Comparison of ENCODE assay signal across 9 mouse cellular contexts in genomic region chr15:84957851-84958250, GRCm38 (mm10). TPM values are rescaled to one million over a fixed set of nuclear protein-coding genes. Genes with fewer than 3 reads are reported as not detected.
DNase-seq lines count a peak whose midpoint lies in the region; ATAC-seq and TF ChIP-seq lines count a peak whose summit lies in the region.
"Had no signal": no experiment of that assay in that cellular context is flagged by ENCODE, and none has a peak within 500 bp of the region (broad histone marks: within the 10 kb centered on the region; RNA-seq: fewer than 3 reads in every experiment).

No protein-coding gene starts in this region.

- ATAC-seq in hindbrain, embryonic 15.5 days (ENCODE audit: low FRiP score, low read depth), result peak; percentile 69
- peak; percentile 80 for ATAC-seq in midbrain, postnatal 0 days (ENCODE audit: low FRiP score)
- no peak for ATAC-seq in liver, embryonic 11.5 days (replicated peaks; ENCODE audit: low FRiP score)
- ATAC-seq: liver, postnatal 0 days had no signal

- 21% methylated on average over 3 of the region's 3 CpGs for WGBS in hindbrain, embryonic 15.5 days
- WGBS in midbrain, postnatal 0 days, result 12% methylated on average over 3 of the region's 3 CpGs
- 96% methylated on average over 3 of the region's 3 CpGs for WGBS in thymus, adult 2 months
- 65% methylated on average over 3 of the region's 3 CpGs for WGBS in liver, embryonic 11.5 days

- H3K27me3 ChIP-seq in hindbrain, embryonic 15.5 days, result no peaks in the 10 kb centered on the region
- H3K27me3 ChIP-seq in midbrain, postnatal 0 days (ENCODE audit: insufficient read depth, low read length), result no peaks in the 10 kb centered on the region
- no peaks in the 10 kb centered on the region for H3K27me3 ChIP-seq in thymus, adult 2 months (ENCODE audit: control insufficient read depth, insufficient read depth, low read length)
- H3K27me3 ChIP-seq in liver, embryonic 11.5 days (replicated peaks; ENCODE audit: control insufficient read depth, insufficient read depth, low read length), result no peaks in the 10 kb centered on the region

- H3K36me3 ChIP-seq in hindbrain, embryonic 15.5 days, result peaks cover 20% of the 10 kb centered on the region
- H3K36me3 ChIP-seq in midbrain, postnatal 0 days (ENCODE audit: insufficient read depth, low read length), result peaks cover 37% of the 10 kb centered on the region
- H3K36me3 ChIP-seq in thymus, adult 2 months (ENCODE audit: control insufficient read depth, insufficient read depth, low read length), result no peaks in the 10 kb centered on the region
- H3K36me3 ChIP-seq in liver, embryonic 11.5 days (ENCODE audit: control insufficient read depth, insufficient read depth, low read length), result no peaks in the 10 kb centered on the region

- H3K4me2 ChIP-seq in hindbrain, embryonic 15.5 days, result no peak overlapping the region
- H3K4me2 ChIP-seq in midbrain, postnatal 0 days (ENCODE audit: low read depth, low read length, poor library complexity, severe bottlenecking), result peak overlapping the region; percentile 18; the same call in 1 of the 2 replicates
- no peak overlapping the region for H3K4me2 ChIP-seq in liver, embryonic 11.5 days

- H3K9me3 ChIP-seq in hindbrain, embryonic 15.5 days, result no peaks in the 10 kb centered on the region
- no peaks in the 10 kb centered on the region for H3K9me3 ChIP-seq in midbrain, postnatal 0 days (ENCODE audit: low read length)
- no peaks in the 10 kb centered on the region for H3K9me3 ChIP-seq in liver, embryonic 11.5 days (ENCODE audit: control insufficient read depth, low read length)

- H3K9ac ChIP-seq in hindbrain, embryonic 15.5 days, result no peak overlapping the region
- no peak overlapping the region for H3K9ac ChIP-seq in midbrain, postnatal 0 days (replicated peaks; ENCODE audit: low read length, poor library complexity, severe bottlenecking)
- no peak overlapping the region for H3K9ac ChIP-seq in liver, embryonic 11.5 days (ENCODE audit: low read depth, low read length)
- H3K9ac ChIP-seq: liver, postnatal 0 days had no signal

- TF ChIP-seq POLR2A in brain, embryonic 14.5 days (IDR thresholded peaks at IDR 0.05; ENCODE audit: borderline replicate concordance, extremely low read depth, insufficient read depth, insufficient read length, poor library complexity, severe bottlenecking), result no peak
- no peak for TF ChIP-seq POLR2A in thymus, adult 2 months (IDR thresholded peaks at IDR 0.05; ENCODE audit: control insufficient read depth, extremely low read depth, insufficient read depth, low read length, poor library complexity)

- peak overlapping the region; percentile 36 for H3K27ac ChIP-seq in hindbrain, embryonic 15.5 days (replicated peaks)
- H3K27ac ChIP-seq in midbrain, postnatal 0 days (ENCODE audit: low read depth, low read length), result peak overlapping the region; percentile 58; the same call in 1 of the 2 replicates
- no peak overlapping the region for H3K27ac ChIP-seq in thymus, adult 2 months (ENCODE audit: control insufficient read depth, insufficient read depth, low read length)
- no peak overlapping the region for H3K27ac ChIP-seq in liver, embryonic 11.5 days (ENCODE audit: low read depth, low read length)

- peaks cover 43% of the 10 kb centered on the region for H3K4me1 ChIP-seq in hindbrain, embryonic 15.5 days (replicated peaks)
- peaks cover 12% of the 10 kb centered on the region; the same call in 1 of the 2 replicates for H3K4me1 ChIP-seq in midbrain, postnatal 0 days (ENCODE audit: insufficient read depth, low read length)
- no peaks in the 10 kb centered on the region for H3K4me1 ChIP-seq in thymus, adult 2 months (replicated peaks; ENCODE audit: control insufficient read depth, insufficient read depth, low read length)
- no peaks in the 10 kb centered on the region for H3K4me1 ChIP-seq in liver, embryonic 11.5 days (replicated peaks; ENCODE audit: control insufficient read depth, insufficient read depth, low read length)

- no peak for TF ChIP-seq CTCF in brain, embryonic 14.5 days (IDR thresholded peaks at IDR 0.05; ENCODE audit: borderline replicate concordance, extremely low read depth, insufficient read depth, insufficient read length)
- TF ChIP-seq CTCF in midbrain, postnatal 0 days (IDR thresholded peaks at IDR 0.05), result no peak
- no peak for TF ChIP-seq CTCF in thymus, adult 2 months (IDR thresholded peaks at IDR 0.05; ENCODE audit: borderline replicate concordance, control insufficient read depth, extremely low read depth, insufficient read depth, low read length, poor library complexity)

- H3K4me3 ChIP-seq in hindbrain, embryonic 15.5 days, result no peak overlapping the region
- H3K4me3 ChIP-seq in midbrain, postnatal 0 days (ENCODE audit: low read depth, low read length), result no peak overlapping the region
- H3K4me3 ChIP-seq in thymus, adult 2 months (ENCODE audit: control insufficient read depth, insufficient read depth, low read length), result no peak overlapping the region
- no peak overlapping the region for H3K4me3 ChIP-seq in liver, embryonic 11.5 days (ENCODE audit: low read depth, low read length)

- peak; percentile 37 for DNase-seq in embryo, embryonic 10 days (ENCODE audit: low spot score)
- DNase-seq in embryo, embryonic 9.5 days (ENCODE audit: extremely low spot score), result no peak
- DNase-seq in brain, embryonic 14.5 days (ENCODE audit: low read depth), result peak; percentile 87
- DNase-seq in midbrain, postnatal 0 days (ENCODE audit: low spot score), result peak; percentile 86
- no peak for DNase-seq in urinary bladder, postnatal 36 days (ENCODE audit: low spot score in 2 of 2)
- DNase-seq in thymus, adult 2 months, result no peak
- no peak for DNase-seq in liver, embryonic 11.5 days (ENCODE audit: low spot score)
- DNase-seq: liver, postnatal 0 days had no signal

RNA-seq across cellular contexts. Expression of gene 5031439G07Rik, which starts 30.5 kb away (rescaled TPM):
- 39.4 and 69.9 TPM in 2 replicates for polyA plus RNA-seq in brain, embryonic 14.5 days (2012; rRNA removed)
- polyA plus RNA-seq in hindbrain, embryonic 15.5 days (2015; fragmentation: Nextera tagmentation; extraction: Ambion mirVana), result 39.3 and 43.6 TPM in 2 replicates
- total RNA-seq in midbrain, postnatal 0 days (2014; rRNA removed), result 127 and 131 TPM in 2 replicates
- 22.2 and 23.4 TPM in 2 replicates for polyA plus RNA-seq in midbrain, postnatal 0 days (2015; fragmentation: Nextera tagmentation; extraction: Ambion mirVana)
- polyA plus RNA-seq in thymus, adult 2 months (2012; rRNA removed), result 15.9 and 19.6 TPM in 2 replicates
- 4.6 and 5.5 TPM in 2 replicates for polyA plus RNA-seq in liver, embryonic 11.5 days (2014; fragmentation: Nextera tagmentation; extraction: Ambion mirVana)

RNA-seq across cellular contexts. Expression of gene Nup50, which starts 34.6 kb away (rescaled TPM):
- 16.6 and 24.5 TPM in 2 replicates for polyA plus RNA-seq in brain, embryonic 14.5 days (2012; rRNA removed)
- polyA plus RNA-seq in hindbrain, embryonic 15.5 days (2015; fragmentation: Nextera tagmentation; extraction: Ambion mirVana), result 25.2 and 25.5 TPM in 2 replicates
- 16.2 and 16.8 TPM in 2 replicates for total RNA-seq in midbrain, postnatal 0 days (2014; rRNA removed)
- 17.8 and 20.7 TPM in 2 replicates for polyA plus RNA-seq in midbrain, postnatal 0 days (2015; fragmentation: Nextera tagmentation; extraction: Ambion mirVana)
- 17.7 and 20.0 TPM in 2 replicates for polyA plus RNA-seq in thymus, adult 2 months (2012; rRNA removed)
- 56.7 and 57.3 TPM in 2 replicates for polyA plus RNA-seq in liver, embryonic 11.5 days (2014; fragmentation: Nextera tagmentation; extraction: Ambion mirVana)

RNA-seq across cellular contexts. Expression of gene Gm29666, which starts 38.0 kb away (rescaled TPM):
- polyA plus RNA-seq in brain, embryonic 14.5 days (2012; rRNA removed), result 1.0 and 1.4 TPM in 2 replicates
- 0.98 and 1.0 TPM in 2 replicates for polyA plus RNA-seq in hindbrain, embryonic 15.5 days (2015; fragmentation: Nextera tagmentation; extraction: Ambion mirVana)
- total RNA-seq in midbrain, postnatal 0 days (2014; rRNA removed), result 0.66 and 1.4 TPM in 2 replicates
- 0.56 and 0.67 TPM in 2 replicates for polyA plus RNA-seq in midbrain, postnatal 0 days (2015; fragmentation: Nextera tagmentation; extraction: Ambion mirVana)
- polyA plus RNA-seq in thymus, adult 2 months (2012; rRNA removed), result 1.0 and 1.3 TPM in 2 replicates
- polyA plus RNA-seq in liver, embryonic 11.5 days (2014; fragmentation: Nextera tagmentation; extraction: Ambion mirVana), result 1.2 and 1.8 TPM in 2 replicates

RNA-seq across cellular contexts. Expression of gene Upk3a, which starts 59.1 kb away (rescaled TPM):
- 0.28 and 0.53 TPM in 2 replicates for polyA plus RNA-seq in brain, embryonic 14.5 days (2012; rRNA removed)
- 0.91 and 1.6 TPM in 2 replicates for polyA plus RNA-seq in hindbrain, embryonic 15.5 days (2015; fragmentation: Nextera tagmentation; extraction: Ambion mirVana)
- 0.28 and 0.66 TPM in 2 replicates for total RNA-seq in midbrain, postnatal 0 days (2014; rRNA removed)
- polyA plus RNA-seq in midbrain, postnatal 0 days (2015; fragmentation: Nextera tagmentation; extraction: Ambion mirVana), result 3.0 and 3.6 TPM in 2 replicates
- polyA plus RNA-seq in thymus, adult 2 months (2012; rRNA removed), result 2.8 and 4.7 TPM in 2 replicates
- polyA plus RNA-seq in liver, embryonic 11.5 days (2014; fragmentation: Nextera tagmentation; extraction: Ambion mirVana), result not detected in 2 replicates
- polyA plus RNA-seq: liver, postnatal 0 days had no signal

Comparison
In these comparisons a context has a peak if more than half of its experiments do, and no peak if none do; other contexts are left out.
1. DNase-seq: peak in embryo, embryonic 10 days (single experiment), brain, embryonic 14.5 days (single experiment) and midbrain, postnatal 0 days (single experiment); none in embryo, embryonic 9.5 days (single experiment), urinary bladder, postnatal 36 days (0 of 2), thymus, adult 2 months (single experiment) and liver, embryonic 11.5 days (single experiment).
2. H3K27ac ChIP-seq: peak in hindbrain, embryonic 15.5 days (single experiment) and midbrain, postnatal 0 days (single experiment); none in thymus, adult 2 months (single experiment) and liver, embryonic 11.5 days (single experiment).